Mouse (Mus musculus): ENCODE data around the gene Zscan5b. TPM values are rescaled to one million over a fixed set of nuclear protein-coding genes. Genes with fewer than 3 reads are reported as not detected.
"Not testable (repeated sequence)": the region's sequence is repeated elsewhere in the genome, so short reads cannot be mapped to it uniquely, and the experiment has no call there.

Zscan5b gene
- not detected for total RNA-seq (2021)

GRCm38 (mm10) chr7:6221978-6222377 is at the start of gene Zscan5b:
Zscan5b (plus strand) TSS chr7:6222278.
- no peak for DNase-seq (ENCODE audit: extremely low spot score in 1 of 2, low spot score in 1 of 2)

GRCm38 (mm10) chr7:6172674-6173244 is 49.3 kb upstream of the Zscan5b start:
- DNase-seq (ENCODE audit: extremely low spot score in 1 of 2, low spot score in 1 of 2) = peak in 1 of 2 experiments; percentile 25

- no peak for DNase-seq (ENCODE audit: extremely low spot score in 1 of 2, low spot score in 1 of 2)
Observed at GRCm38 (mm10) chr7:6173872-6174271, 48.2 kb upstream of the Zscan5b start.

DNA sequence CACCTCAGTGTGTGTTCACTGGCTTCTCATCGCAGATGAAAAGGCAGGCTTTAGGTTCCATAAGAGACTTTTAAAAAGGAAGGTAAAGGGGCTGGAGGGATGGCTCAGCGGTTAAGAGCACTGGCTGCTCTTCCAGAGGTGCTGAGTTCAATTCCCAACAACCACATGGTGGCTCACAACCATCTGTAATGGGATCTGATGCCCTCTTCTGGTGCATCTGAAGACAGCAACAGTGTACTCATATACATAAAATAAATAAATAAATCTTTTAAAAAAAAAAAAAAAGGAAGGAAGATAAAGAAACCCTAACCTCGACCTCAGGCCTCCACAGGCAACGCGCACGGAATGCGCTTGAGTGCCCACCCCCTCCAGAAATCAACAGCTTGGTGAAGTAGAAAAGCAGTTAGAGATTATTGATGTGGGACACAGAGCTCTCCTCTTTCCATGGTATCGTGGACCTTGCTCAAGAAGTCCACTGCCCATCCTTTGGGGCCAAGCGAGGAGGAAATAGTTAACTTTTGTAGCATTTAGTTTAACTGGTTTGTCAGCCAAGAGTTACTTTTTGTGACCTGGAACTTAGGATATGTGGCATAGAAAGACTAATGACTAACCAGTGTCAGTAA is 47.6 kb upstream of the Zscan5b start:
- DNase-seq (ENCODE audit: extremely low spot score in 1 of 2, low spot score in 1 of 2) = not testable (repeated sequence)

DNA sequence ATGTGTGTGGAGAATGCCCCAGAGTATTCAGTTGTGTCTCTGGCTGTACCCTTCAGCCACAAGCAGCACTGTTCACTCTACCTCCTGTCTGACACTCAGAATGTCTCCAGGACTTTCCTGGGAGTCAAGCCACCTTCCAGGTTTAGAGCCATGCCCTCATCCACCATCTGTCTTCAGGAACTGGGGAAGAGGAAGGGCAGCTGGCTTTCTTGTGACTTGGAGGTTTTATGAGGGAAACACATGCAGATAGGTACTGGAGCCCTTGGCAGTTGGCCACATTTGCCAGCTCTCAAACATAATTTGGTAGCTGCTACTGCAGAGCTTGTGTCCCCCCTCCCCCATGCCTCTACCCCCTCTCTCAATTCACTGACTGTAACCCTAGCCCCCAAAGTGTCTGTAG is 43.1 kb upstream of the Zscan5b start:
- no peak for DNase-seq (ENCODE audit: extremely low spot score in 1 of 2, low spot score in 1 of 2)

GRCm38 (mm10) chr7:6182882-6183281 is 39.2 kb upstream of the Zscan5b start:
- no peak for DNase-seq (ENCODE audit: extremely low spot score in 1 of 2, low spot score in 1 of 2)

DNA sequence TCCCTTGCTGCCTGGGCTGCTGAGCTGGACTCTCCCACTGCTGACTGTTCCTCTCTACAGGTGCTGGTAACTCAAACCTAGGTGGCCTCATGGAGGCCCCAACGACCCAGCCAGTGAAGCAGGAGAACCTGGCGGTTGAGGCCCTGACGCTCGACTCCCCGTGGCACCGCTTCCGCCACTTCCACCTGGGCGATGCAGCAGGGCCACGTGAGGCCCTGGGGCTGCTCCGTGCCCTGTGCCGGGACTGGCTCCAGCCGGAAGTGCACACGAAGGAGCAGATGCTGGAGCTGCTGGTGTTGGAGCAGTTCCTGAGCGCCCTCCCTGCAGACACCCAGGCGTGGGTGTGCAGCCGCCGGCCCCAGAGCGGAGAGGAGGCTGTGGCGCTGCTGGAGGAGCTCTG is 38.3 kb upstream of the Zscan5b start:
- DNase-seq (ENCODE audit: extremely low spot score in 1 of 2, low spot score in 1 of 2) = no peak

GRCm38 (mm10) chr7:6184521-6184920 is 37.6 kb upstream of the Zscan5b start:
- DNase-seq (ENCODE audit: extremely low spot score in 1 of 2, low spot score in 1 of 2) = no peak

- no peak for DNase-seq (ENCODE audit: extremely low spot score in 1 of 2, low spot score in 1 of 2)
Observed at GRCm38 (mm10) chr7:6185391-6185790, 36.7 kb upstream of the Zscan5b start.

GRCm38 (mm10) chr7:6186176-6186575 is 35.9 kb upstream of the Zscan5b start:
- DNase-seq (ENCODE audit: extremely low spot score in 1 of 2, low spot score in 1 of 2) = no peak

DNA sequence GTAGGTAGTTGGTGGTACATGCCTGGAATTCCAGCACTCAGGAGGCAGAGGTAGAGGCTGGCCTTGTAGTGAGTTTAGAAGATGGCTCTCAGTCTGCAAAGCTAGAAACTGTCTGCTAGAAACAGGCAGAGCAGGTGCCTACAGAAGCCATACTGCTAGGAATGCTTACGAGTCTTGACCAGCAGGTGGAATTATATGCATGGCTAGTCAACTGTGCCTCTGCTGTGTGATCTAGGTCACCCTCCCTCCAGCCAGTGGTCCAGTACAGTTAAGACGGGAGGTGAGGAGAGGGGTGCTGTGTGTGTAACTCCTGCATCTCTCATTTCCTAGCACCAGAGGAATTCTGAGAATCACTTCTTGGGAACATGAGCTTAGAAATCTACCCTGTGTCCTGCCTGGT is 35.3 kb upstream of the Zscan5b start:
- no peak for DNase-seq (ENCODE audit: extremely low spot score in 1 of 2, low spot score in 1 of 2)

DNA sequence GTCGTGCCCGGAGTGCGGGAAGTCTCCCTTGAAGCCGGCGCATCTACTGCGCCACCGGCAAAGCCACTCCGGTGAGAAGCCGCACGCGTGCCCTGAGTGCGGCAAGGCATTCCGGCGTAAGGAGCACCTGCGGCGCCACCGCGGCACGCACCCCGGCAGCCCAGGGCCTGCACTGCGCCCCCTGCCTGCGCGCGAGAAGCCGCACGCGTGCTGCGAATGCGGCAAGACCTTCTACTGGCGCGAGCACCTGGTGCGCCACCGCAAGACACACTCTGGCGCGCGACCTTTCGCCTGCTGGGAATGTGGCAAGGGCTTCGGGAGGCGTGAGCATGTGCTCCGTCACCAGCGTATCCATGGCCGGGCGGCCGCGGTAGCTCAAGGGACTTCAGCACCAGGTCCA is 32.5 kb upstream of the Zscan5b start:
- DNase-seq (ENCODE audit: extremely low spot score in 1 of 2, low spot score in 1 of 2) = no peak

DNA sequence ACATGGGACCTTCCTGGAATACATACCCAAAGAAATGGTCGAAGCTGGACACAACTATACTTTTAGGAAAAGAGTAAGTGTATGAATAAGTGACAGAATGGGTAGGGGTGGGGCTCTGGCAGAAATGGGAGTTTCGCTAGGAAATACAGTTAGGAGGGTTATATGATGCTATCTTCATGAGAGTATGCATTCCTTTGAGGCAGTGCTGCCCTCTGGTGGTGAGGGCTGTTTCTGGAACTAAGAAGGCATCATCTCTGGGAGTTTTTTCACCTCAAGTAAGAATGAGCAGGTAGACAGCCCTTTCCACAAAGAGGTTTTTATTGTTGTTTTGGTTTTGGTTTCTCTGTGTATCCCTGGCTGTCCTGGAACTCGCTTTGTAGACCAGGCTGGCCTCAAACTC is 30.7 kb upstream of the Zscan5b start:
- DNase-seq (ENCODE audit: extremely low spot score in 1 of 2, low spot score in 1 of 2) = peak; percentile 71 to 95

GRCm38 (mm10) chr7:6194129-6194528 is 27.9 kb upstream of the Zscan5b start:
- peak; percentile 40 to 63 for DNase-seq (ENCODE audit: extremely low spot score in 1 of 2, low spot score in 1 of 2)

DNA sequence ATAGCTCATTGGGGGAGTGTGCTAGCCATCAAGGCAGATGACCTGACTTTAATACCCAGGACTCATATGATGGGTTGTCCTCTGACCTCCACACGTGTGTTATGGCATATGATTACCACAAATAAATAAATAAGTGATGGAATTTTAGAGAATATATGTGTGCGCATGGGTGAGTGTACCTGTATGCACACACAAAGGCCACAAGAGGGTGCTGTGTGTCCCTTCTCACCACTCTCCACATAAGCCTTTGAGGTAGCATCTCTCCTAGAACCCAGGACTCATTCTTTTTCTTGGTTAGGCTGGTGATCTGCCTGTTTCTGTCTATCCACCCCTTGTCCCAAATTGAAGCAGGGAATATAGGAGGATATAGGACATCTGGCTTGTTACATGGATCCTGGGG is 26.3 kb upstream of the Zscan5b start:
- no peak for DNase-seq (ENCODE audit: extremely low spot score in 1 of 2, low spot score in 1 of 2)

DNA sequence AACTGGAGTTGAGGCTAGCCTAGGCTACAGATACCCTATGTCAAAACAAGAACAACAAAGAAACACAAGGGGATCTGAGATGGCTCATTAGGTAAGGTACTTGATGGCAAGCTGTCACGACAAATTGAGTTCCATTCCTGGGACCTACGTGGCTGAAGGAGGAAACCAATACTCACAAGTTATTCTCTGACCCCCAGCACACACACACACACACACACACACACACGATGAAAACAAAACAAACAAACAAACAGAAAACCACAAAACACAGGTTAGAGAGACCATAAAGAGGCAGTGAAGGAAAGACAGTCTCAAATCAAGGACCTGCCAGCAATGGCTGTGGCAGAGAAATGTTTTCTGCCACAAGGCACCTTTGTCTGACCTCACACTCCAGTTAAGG is 25.3 kb upstream of the Zscan5b start, which contains the start of gene Galp:
Galp (plus strand) TSS at position 301 of the 400 bp plus-strand sequence.
- DNase-seq (ENCODE audit: extremely low spot score in 1 of 2, low spot score in 1 of 2) = no peak

DNA sequence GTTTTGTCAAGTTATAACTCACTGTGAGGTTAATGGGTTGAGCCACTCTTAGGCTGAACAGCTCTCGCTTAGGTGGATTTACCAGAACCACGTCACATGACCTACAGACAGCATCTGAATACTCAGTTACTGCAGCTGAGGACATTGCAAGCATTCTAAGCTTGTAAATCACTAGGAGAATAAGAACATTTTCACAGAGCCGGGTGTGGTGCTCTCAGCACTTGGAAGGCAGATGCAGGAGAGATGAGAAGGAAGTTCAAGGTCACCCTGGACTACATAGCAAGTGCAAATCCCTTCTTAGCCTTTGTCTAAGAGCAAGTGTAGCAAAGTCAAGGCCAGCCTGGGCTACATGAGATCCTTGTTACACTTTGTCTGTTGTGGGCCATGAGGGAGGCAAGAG is 17.9 kb upstream of the Zscan5b start:
- DNase-seq (ENCODE audit: extremely low spot score in 1 of 2, low spot score in 1 of 2) = no peak

DNA sequence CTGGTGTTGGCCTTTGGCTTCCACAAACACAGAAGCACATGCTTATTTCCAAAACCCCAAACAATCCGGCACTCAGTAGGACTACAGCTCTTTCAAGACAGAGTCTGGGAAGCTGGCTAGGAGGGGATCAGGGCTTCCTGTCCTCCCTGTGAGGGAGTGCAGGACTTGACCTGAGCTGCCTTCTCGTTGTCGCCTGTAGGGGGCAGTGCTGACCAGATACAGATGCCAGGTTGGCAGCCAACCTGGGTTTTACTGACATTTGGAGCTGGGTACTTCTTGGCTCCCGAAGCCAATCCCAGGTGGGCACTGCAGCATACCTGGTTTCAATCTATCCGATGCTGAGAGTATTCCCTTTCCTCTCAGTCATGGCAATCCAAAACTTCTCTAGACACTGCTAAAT is 8.9 kb upstream of the Zscan5b start:
- DNase-seq (ENCODE audit: extremely low spot score in 1 of 2, low spot score in 1 of 2) = peak in 1 of 2 experiments; percentile 52

DNA sequence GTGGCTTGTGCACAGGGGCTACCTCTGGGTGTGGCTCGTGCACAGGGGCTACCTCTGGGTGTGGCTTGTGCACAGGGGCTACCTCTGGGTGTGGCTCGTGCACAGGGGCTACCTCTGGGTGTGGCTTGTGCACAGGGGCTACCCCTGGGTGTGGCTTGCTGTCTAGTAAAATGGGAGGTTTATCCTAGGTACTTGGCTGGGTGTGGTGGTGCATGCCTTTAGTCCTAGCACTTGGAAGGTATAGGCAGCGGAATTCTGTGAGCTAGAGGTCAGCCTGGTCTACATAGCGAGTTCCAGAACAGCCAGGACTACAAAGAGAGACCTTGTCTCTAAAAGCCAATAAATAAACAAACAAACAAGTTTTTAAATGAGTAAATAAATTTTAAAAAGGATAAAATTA is 7.4 kb upstream of the Zscan5b start:
- DNase-seq (ENCODE audit: extremely low spot score in 1 of 2, low spot score in 1 of 2) = not testable (repeated sequence)

DNA sequence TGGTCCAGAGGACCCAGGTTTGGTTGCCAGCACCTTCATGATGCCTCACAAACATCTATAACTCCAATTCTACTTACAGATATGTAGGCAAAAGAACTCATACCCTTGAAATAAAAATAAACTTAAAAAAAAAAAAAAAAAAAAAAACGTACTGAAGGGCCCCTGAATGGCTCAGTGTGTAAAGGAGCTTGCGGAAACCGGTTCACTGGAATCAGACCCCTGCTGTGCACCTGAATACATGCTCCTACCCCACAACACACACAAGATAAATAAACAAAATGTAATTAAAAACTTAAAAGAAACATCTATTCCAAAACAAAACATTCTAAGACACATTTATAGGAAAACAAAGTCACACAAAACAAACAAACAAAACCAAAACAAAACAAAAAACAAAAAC is 1.9 kb upstream of the Zscan5b start:
- DNase-seq (ENCODE audit: extremely low spot score in 1 of 2, low spot score in 1 of 2) = no peak

GRCm38 (mm10) chr7:6228491-6228890 is 6.4 kb downstream of the Zscan5b start:
- peak in 1 of 2 experiments; percentile 25 for DNase-seq (ENCODE audit: extremely low spot score in 1 of 2, low spot score in 1 of 2)

GRCm38 (mm10) chr7:6239787-6240186 is 17.7 kb downstream of the Zscan5b start:
- DNase-seq (ENCODE audit: extremely low spot score in 1 of 2, low spot score in 1 of 2) = no peak

All from layer of hippocampus, postnatal 25 days (tissue).